8 mouse cellular contexts compared by ENCODE assay signal in genomic region chr13:23542999-23543607, GRCm38 (mm10). TPM values are rescaled to one million over a fixed set of nuclear protein-coding genes. Genes with fewer than 3 reads are reported as not detected.
DNase-seq lines count a peak whose midpoint lies in the region; ATAC-seq and TF ChIP-seq lines count a peak whose summit lies in the region.
"Not testable (repeated sequence)": the region's sequence is repeated elsewhere in the genome, so short reads cannot be mapped to it uniquely, and the experiment has no call there.

Gene Hist1h2bh (minus strand): TSS chr13:23543392.

- peak within 1 kb of the TSS; percentile 86 for H3K27ac ChIP-seq in hindbrain, embryonic 11.5 days (ENCODE audit: low read depth, low read length)
- H3K27ac ChIP-seq in lung, postnatal 0 days (ENCODE audit: low read length): peak within 1 kb of the TSS; percentile 86
- 0 out of 2 replicates have a peak within 1 kb of the TSS, but pooled peaks have one; percentile 40 for H3K27ac ChIP-seq in olfactory bulb, adult 2 months (ENCODE audit: insufficient read depth, low read depth, low read length)

- WGBS in hindbrain, embryonic 11.5 days: under 1% methylated on average over 24 of the region's 42 CpGs
- under 1% methylated on average over 27 of the region's 42 CpGs for WGBS in lung, postnatal 0 days
- WGBS in olfactory bulb, adult 2 months: under 1% methylated on average over 42 of the region's 42 CpGs

- DNase-seq in NIH3T3 (ENCODE audit: low read depth): peak; percentile 88
- peak; percentile 65 to 70 for DNase-seq in cerebellum, postnatal 10 days
- peak; percentile 77 for DNase-seq in hindbrain, embryonic 11.5 days (ENCODE audit: low spot score)
- peak; percentile 94 for DNase-seq in layer of hippocampus, adult 9-11 months
- DNase-seq in lung, postnatal 0 days (ENCODE audit: low spot score): peak; percentile 98
- peak; percentile 73 to 79 for DNase-seq in thymus, postnatal 10 days (ENCODE audit: low spot score in 2 of 2)

- H3K4me2 ChIP-seq in hindbrain, embryonic 11.5 days (replicated peaks; ENCODE audit: low read depth, low read length): peak within 1 kb of the TSS; percentile 67
- H3K4me2 ChIP-seq in lung, postnatal 0 days (replicated peaks; ENCODE audit: low read depth, low read length): peak within 1 kb of the TSS; percentile 63

- not testable (repeated sequence) for TF ChIP-seq EP300 in lung, postnatal 0 days (IDR thresholded peaks at IDR 0.05)

- not testable (repeated sequence) for H3K9me3 ChIP-seq in hindbrain, embryonic 11.5 days (ENCODE audit: control insufficient read depth, low read length); lung, postnatal 0 days (ENCODE audit: low read length)

- not testable (repeated sequence) for H3K36me3 ChIP-seq in hindbrain, embryonic 11.5 days (ENCODE audit: control insufficient read depth, insufficient read depth, low read length); lung, postnatal 0 days (ENCODE audit: insufficient read depth, low read length)

- not testable (repeated sequence) for H3K4me1 ChIP-seq in hindbrain, embryonic 11.5 days (replicated peaks; ENCODE audit: control insufficient read depth, insufficient read depth, low read length); lung, postnatal 0 days (ENCODE audit: insufficient read depth, low read depth, low read length); olfactory bulb, adult 2 months (ENCODE audit: control insufficient read depth, insufficient read depth, low read length)

- not testable (repeated sequence) for H3K27me3 ChIP-seq in hindbrain, embryonic 11.5 days (ENCODE audit: control insufficient read depth, insufficient read depth, low read length); lung, postnatal 0 days (replicated peaks; ENCODE audit: insufficient read depth, low read length)

- H3K9ac ChIP-seq in hindbrain, embryonic 11.5 days (ENCODE audit: low read depth, low read length): peak within 1 kb of the TSS; percentile 64
- H3K9ac ChIP-seq in lung, postnatal 0 days (replicated peaks; ENCODE audit: low read depth): peak within 1 kb of the TSS; percentile 34

- peak; percentile 98 for ATAC-seq in frontal cortex, adult (ENCODE audit: low TSS enrichment)
- ATAC-seq in hindbrain, embryonic 11.5 days (ENCODE audit: low FRiP score): peak; percentile 93
- peak; percentile 91 for ATAC-seq in lung, postnatal 0 days

- H3K4me3 ChIP-seq in hindbrain, embryonic 11.5 days (ENCODE audit: low read depth, low read length): peak within 1 kb of the TSS; percentile 40
- peak within 1 kb of the TSS; percentile 49 for H3K4me3 ChIP-seq in lung, postnatal 0 days (ENCODE audit: low read depth, low read length)
- peak within 1 kb of the TSS; percentile 62 for H3K4me3 ChIP-seq in olfactory bulb, adult 2 months (ENCODE audit: insufficient read depth, low read depth, low read length)

- not testable (repeated sequence) for TF ChIP-seq CTCF in lung, postnatal 0 days (IDR thresholded peaks at IDR 0.05); olfactory bulb, adult 2 months (IDR thresholded peaks at IDR 0.05; ENCODE audit: insufficient read depth, low read depth, low read length)

- TF ChIP-seq POLR2A in olfactory bulb, adult 2 months (IDR thresholded peaks at IDR 0.05; ENCODE audit: insufficient read depth, low read depth, low read length): not testable (repeated sequence)

RNA-seq across cellular contexts. Expression of gene Hist1h2bh, which starts in this region (rescaled TPM):
- polyA plus RNA-seq in hindbrain, embryonic 11.5 days (2014; fragmentation: Nextera tagmentation; extraction: Ambion mirVana): 0.60 and 0.89 TPM in 2 replicates
- 0.12 TPM in 1 of 2 replicates, not detected in the other for polyA plus RNA-seq in lung, postnatal 0 days (2015; fragmentation: Nextera tagmentation; extraction: Ambion mirVana)
- polyA plus RNA-seq in olfactory bulb, adult 2 months (2012; ENCODE audit: insufficient read depth, insufficient read length, low replicate concordance, missing spikeins): not detected in 2 replicates

Comparison
In these comparisons a context has a peak if more than half of its experiments do, and no peak if none do; other contexts are left out.
1. Peak in every context shown above with its lines: DNase-seq, ATAC-seq, H3K4me3 ChIP-seq and H3K27ac ChIP-seq.
2. Peak in DNase-seq, ATAC-seq, H3K4me3 ChIP-seq, H3K27ac ChIP-seq, H3K9ac ChIP-seq and H3K4me2 ChIP-seq in hindbrain, embryonic 11.5 days; RNA of the gene not detected or under 1 TPM.
3. Peak in DNase-seq, ATAC-seq, H3K4me3 ChIP-seq, H3K27ac ChIP-seq, H3K9ac ChIP-seq and H3K4me2 ChIP-seq in lung, postnatal 0 days; RNA of the gene not detected or under 1 TPM.